Mouse (Mus musculus): Measurements from ENCODE around the gene Psma6.
"Not testable (repeated sequence)": the region's sequence is repeated elsewhere in the genome, so short reads cannot be mapped to it uniquely, and the experiment has no call there.

The Psma6 gene

GRCm38 (mm10) chr12:55392733-55393577 is 8.9 kb downstream of the Psma6 start:
- DNase-seq: no peak

- not testable (repeated sequence) for DNase-seq
Observed at GRCm38 (mm10) chr12:55395601-55396000, 11.6 kb downstream of the Psma6 start.

DNA sequence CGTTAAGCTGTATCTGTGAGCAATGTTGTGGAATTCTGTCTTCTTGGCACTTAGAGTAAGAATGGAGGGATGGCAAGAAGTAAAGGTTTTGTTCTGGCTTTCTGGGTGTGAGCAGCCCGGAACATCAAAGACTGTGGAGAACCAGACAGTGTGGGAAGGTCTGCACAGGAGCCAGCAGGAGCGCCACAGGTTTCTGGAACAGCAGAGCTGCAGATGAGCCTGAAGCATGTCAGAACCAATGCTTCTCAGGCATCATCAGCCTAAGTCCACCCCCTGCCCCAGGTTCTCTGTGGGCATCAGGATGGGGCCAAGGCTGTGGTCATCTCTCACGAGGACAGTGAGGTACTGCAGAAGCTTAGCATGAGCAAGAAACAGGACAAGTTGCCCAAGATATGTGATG is 12.5 kb downstream of the Psma6 start:
- DNase-seq: no peak

- no peak for DNase-seq
Observed at GRCm38 (mm10) chr12:55397544-55398239, 13.7 kb downstream of the Psma6 start.

DNA sequence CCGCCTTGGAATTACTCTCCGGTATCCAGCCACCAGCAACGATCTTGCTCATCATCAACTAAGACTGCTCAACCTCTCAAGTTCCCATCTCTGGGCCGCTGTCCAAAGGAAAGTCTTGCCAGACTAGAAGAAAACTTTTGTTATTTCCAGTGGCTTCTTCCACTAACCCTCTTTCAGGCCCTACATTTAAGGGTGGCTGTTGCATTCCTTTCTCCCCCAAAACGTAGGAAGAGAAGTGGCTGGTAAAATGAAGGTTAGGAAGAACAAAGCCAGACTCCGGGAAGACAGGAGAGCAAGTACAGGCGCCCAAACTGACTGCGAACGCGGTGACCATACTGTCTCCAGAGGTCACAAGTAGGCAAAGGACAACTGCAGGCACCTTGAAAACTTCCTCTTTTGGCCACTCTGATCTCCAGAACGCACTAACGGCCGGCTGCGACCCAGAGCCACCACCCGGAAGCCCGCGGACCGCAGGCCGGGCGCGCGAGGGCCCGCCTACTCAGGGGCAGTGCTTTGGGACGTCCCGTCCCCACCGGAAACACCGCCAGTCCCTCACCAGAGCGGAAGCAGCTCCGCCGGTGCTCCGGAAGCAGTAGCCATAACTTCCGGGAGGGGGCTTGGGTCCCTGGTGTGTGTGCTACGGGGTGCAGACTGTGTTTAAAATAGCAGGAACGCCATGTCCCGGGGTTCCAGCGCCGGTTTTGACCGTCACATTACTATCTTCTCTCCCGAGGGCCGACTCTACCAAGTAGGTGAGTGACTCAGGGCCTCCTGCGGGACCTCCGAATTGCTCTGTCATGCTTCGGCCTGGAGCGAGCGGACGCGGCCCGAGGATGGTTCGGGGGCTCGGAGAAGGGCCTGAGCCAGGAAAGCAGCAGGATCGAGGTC is 14.5 kb downstream of the Psma6 start:
- peak; percentile 92 for DNase-seq

GRCm38 (mm10) chr12:55399128-55399677 is 15.2 kb downstream of the Psma6 start:
- no peak for DNase-seq

GRCm38 (mm10) chr12:55407888-55408287 is 23.9 kb downstream of the Psma6 start:
- no peak for DNase-seq

DNA sequence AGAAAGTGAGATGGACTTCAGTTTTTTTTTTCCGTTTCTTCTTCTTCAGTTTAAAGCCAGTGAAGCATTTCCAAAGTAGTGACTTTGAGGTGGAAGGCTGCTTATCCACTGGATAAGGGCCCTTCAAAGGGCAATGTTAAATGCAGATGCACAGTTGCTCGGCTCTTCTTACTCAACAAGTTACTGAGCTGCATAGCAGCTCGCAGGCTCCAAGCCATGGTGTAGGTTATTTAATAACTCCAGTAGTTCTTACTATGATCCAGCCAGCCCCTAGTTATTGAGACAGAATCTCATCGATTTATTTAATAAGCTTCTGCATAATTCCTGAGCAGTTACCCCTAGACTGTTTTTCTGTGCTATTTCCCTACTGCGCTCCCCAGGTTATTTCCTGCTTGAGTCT is 31.2 kb downstream of the Psma6 start:
- DNase-seq: no peak

- DNase-seq: no peak
Observed at GRCm38 (mm10) chr12:55415762-55416161, 31.7 kb downstream of the Psma6 start.

DNA sequence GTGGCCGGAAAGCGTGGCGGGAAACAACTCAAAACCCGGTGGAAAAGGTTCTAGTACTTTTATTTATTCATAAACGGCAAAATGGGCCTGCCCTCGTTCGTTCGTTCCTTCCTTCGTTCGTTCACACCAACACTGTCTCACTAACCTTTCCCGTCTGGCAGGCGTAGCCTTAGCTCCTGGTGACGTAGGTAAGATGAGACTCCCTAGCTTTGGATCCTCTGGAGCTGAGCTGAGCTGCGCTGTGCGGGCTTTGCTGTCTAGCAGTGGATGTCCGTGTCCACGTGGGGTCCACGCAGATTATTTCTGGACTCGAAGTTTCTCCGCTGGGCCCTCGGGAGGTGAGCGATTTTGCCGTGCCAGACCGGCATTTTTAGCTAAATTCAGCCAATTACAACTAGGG is 36.2 kb downstream of the Psma6 start:
- no peak for DNase-seq

GRCm38 (mm10) chr12:55422057-55422456 is 38.0 kb downstream of the Psma6 start:
- DNase-seq: peak; percentile 28 to 34

DNA sequence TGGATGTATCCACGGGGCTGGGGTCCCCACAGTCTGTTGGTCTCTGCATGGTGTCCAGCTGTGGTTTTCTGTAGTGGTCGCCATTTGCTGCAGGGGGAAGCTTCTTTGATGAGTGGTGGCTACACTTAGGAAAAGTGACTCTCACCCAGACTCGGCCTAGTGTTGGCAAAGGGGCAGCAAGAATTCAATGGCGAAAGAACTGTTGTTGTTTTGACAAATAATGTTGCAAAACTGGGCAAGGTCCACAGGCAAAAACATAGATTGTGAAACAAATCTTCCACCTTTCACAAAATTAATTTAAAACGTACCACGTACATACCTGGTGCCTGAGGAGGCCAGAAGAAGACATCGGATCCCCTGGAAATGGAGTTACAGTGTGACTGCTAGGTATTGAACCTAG is 42.3 kb downstream of the Psma6 start:
- no peak for DNase-seq

GRCm38 (mm10) chr12:55429201-55429600 is 45.2 kb downstream of the Psma6 start:
- DNase-seq: no peak

GRCm38 (mm10) chr12:55429956-55430355 is 45.9 kb downstream of the Psma6 start:
- no peak for DNase-seq

DNA sequence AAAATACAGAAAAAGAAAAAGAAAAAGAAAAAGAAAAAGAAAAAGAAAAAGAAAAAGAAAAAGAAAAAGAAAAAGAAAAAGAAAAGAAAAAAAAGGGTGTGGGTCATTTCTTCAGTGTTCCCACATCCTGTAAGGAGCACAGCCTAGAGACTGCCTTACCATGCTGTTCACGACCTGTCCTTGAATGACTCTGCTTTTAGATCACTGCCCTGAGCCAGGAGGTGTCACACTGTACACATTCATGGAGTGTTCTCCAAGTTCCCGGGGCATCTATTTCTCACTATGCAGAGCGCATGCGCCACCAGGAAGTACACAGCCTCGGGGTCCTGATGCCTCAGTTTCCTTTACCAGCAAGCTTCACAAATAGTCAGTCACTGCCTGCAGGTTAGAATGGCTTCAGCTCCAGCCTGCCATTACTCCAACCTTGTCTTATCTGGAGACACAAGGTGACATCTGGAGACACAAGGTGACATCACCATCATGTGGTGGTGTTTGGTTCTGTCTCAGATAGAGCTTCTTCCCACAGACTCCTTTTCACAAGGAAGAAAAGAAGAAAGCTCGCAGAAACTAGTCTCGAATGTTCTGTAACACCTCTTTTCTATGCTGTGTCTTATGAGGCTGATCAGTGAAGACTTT is 48.4 kb downstream of the Psma6 start:
- no peak for DNase-seq

- DNase-seq: no peak
Observed at GRCm38 (mm10) chr12:55432920-55433284, 48.9 kb downstream of the Psma6 start.

DNA sequence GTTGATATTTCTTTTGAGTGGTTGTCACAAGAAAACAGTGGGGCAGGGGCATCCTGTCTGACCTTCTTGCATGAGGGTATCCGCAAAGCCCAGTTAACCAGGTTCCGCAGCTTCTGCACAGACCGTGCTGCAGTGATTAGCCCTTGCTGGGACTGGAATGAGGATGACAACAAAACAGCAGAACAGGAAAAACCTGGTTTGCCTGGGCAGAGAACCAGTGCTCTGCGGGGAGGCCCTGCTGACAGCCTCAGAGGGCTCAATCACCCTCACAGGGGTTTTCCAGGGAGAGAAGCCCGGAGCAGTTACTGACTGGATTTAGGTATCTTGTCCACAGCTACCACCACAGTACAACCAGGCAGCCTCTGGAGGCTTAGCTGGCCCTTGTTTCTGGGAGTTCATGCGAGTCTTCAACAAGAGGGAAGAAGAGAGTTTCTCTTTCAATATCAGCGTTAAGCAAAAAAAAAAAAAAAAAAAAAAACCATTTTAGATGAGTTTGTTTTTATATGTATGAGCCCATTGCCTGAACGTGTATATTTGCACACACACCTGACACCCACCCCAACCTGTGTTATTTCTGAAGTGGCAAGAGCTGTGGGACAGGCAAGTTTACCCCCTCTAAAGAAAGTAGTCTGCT is 49.9 kb downstream of the Psma6 start:
- peak; percentile 53 to 58 for DNase-seq

- no peak for DNase-seq
Observed at GRCm38 (mm10) chr12:55435080-55435479, 51.1 kb downstream of the Psma6 start.

DNA sequence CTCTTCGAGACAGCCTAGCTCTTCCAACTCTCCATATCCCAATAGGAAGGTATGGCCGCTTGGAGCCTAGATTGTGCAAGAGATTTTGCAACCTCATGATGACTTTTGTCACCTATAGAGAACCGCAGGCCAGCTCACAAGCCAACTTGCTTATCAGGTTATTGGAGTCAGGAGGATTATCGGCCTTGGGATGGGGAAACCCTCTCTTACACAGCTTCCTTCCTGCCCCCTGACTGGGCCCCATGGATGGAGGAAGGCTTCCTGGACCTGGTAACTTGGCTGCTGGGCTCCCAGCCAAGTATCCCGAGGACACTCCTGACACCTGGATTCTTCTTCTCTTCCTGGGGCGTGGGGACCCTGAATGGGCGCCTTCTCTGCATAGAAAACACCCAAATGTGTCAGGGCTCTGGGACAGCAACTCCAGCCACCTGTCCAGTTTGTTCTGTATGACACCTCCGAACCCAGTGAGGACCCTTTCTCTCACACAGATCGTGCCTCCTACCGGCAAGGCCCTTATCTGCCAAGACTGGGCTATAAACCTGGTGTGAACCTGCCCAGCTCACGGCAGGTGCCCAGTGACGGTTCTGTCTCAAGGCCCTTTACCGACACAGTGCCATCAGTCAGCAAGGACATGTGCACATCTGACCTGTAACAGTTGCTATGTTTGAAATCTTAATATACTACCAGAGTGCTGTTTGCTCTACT is 53.3 kb downstream of the Psma6 start:
- DNase-seq: no peak

DNA sequence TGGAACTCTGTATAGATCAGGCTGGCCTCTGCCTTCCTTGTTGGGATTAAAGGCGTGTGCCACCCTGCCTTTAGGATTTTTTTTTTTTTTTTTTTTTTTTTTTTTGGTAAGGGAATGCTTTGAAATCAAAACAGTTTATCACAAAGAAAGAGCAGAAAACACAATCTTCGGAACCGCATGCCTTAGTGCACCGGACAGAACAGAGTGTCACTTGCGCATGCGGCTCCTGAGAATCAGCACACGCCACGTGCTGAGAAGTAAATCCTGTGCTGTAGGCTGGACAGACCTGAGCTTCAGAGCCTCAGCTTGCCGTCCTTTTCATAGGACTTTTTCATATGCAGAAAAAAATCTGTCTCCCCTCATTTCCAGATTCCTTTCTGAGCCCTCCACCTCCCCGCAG is 54.0 kb downstream of the Psma6 start:
- DNase-seq: no peak

- DNase-seq: peak in 1 of 2 experiments; percentile 39
Observed at GRCm38 (mm10) chr12:55438611-55439137, 54.7 kb downstream of the Psma6 start.
